Mouse (Mus musculus): Measurements from ENCODE around the gene Arhgap23.

Arhgap23 gene

DNA sequence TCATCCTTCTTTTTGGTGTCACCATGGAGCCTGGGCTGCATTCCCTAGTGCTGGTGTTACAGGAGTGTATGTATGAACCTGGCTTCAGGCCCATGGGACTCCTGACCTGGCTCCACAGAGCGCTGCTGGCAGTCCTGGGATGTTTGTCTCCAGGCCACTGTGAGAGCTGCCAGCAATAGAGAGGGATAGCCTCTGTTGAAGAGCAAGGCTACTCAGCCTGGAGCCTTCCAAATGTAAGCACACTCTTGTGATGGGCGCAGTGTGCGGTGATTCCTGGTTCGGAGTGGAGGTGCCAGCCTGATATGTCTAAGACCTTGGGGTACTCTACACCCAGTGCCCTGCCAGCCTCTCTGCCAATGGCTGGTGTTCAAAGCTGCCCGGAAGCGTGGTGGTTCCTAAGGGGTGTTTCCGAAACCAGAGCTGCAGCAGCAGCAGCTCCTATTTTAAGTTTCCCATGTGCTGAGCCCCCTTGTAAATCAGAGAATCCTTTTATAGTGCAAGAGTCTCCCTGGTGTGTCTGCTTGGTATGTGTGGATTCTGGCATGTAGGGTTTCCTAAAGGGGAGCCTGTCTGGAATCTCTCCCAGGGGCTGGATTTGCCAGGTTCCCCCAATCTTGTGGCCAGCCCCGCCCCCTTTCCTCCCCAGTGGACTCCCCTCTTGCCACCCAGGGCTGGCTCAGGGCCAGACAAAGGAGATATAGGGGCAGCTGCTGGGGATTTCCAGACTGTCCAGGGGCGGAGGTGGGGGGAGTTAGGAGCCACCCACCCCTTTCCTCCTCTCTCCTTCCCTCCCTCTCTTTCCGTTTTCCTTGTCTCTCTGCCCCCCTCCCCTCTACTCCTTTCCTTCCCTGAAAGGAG lies 9.0 kb upstream of the Arhgap23 start:
- DNase-seq = peak; percentile 97

GRCm38 (mm10) chr11:97407456-97407855 lies 7.9 kb upstream of the Arhgap23 start:
- DNase-seq = peak; percentile 91

GRCm38 (mm10) chr11:97408171-97408570 lies 7.2 kb upstream of the Arhgap23 start:
- DNase-seq = peak; percentile 98

- DNase-seq = no peak
Observed at GRCm38 (mm10) chr11:97410958-97411357, 4.4 kb upstream of the Arhgap23 start.

DNA sequence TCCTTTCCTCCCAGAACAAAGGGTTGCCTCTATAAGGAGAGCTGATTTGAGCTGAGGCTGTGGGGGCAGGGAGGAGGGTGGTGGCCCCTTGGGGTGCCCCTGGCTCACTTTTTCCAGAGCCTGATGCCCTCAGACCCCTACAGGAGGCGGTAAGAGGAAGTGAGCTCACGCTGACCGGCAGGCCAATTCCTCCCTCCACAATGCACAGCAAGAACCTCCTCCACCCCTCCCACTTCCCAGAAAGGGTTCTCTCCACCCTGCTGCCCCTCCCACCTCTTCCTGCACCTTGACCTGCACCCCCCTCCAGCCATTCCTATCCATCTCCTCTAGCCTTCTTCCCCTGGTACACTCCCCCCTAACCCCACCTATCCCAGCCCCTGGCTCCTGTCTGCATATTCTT lies 3.2 kb upstream of the Arhgap23 start:
- peak; percentile 98 for DNase-seq

- DNase-seq = peak; percentile 96
Observed at GRCm38 (mm10) chr11:97412808-97413347, 2.5 kb upstream of the Arhgap23 start.

DNA sequence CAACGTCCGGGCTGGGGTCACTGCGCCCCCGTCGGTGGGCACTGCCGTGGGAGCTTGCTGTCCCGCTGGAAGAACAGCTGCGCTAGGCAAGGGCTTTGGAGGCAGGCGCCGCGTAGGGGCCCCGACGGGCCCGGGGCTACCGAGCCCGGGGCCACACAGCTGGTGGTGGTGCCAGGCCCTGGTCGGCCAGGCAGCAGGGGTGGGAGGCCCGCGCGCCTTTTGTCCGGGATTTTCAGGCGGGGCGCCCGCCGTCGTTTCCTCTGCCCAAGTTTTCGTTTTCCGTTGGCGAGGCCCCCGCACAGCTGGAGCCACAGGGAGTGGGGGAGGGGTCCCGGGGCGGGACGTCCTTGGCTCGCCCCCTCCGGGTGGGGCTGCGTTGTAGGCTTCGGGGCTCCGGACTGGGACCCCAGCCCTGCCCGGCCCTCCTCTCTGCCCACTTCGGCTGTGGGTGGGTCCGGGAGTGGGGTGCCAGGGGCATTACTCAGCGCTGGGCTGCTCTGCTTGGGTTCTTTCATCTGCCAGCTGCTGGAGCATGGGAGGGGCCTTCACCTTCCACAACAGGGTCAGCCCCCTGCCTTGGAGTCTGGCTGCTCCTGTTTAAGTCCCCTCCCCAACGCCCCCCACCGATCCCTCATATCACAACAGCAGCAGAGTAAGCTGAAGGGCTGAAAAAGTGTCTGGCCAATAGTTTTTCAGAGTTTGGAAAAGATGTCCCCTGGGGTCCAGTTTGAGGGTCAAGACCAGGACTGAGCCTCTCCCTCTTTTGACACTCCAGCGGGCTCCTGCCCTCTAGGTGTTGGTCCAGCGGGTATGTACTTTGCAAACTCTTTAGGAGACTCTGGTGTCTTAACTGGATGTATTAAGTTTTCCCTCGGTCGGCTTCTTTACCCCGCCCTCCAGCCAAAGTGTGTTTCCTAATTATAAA lies 641 bp downstream of the Arhgap23 start:
- peak; percentile 98 for DNase-seq

- DNase-seq = no peak
Observed at GRCm38 (mm10) chr11:97416637-97417035, 1.3 kb downstream of the Arhgap23 start.

DNA sequence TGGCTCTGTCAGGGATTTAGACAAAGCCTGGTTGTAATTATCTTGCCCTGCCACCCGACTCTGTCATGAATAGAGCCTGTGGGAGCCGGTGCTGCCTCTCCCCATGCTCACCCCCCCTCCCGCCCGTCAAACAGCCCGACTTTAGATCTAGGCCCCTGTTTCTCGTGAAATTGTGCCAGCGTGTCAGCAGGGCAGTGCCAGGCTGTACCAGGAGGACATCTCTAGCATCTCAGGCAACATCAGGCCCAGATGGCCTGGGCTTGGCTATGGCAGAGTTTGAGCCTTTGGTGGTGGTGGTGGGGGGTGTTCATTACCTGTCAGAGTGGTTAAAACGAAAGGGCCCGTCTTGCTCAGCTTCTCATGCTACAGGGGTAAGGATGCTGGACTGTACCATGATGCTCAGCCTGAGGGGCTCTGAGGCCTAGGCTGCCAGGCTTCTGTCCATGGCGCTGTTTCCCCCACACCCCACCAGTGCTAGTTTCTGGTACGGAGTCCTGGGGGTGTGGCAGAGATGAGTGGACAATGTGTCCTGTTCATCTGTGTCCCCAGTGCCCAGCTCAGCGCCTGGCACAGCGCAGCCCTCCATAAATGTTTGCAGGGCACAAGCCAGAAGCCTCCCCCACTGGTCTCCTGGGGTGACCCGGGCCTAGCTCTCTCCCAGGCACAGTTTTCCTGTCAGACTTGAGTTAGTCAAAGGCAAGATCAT lies 3.7 kb downstream of the Arhgap23 start:
- DNase-seq = peak; percentile 92

DNA sequence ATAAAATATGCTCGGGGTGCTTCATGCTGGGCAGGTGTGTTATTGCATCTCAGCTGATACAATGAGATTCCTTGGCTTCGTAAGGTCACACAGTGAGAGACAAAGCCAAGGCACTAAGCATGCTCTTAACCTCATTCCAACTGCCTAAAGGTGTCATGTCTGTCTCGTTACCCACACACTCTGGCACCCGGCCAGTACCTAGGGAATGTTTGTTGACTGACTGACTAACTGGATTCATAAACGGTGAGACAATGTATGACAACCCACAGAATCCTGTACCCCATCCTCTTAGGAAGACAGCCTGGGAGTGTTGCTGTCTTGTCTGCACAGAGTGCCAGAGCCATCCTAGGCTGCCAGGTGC lies 4.2 kb downstream of the Arhgap23 start:
- DNase-seq = no peak

GRCm38 (mm10) chr11:97422507-97422906 lies 7.2 kb downstream of the Arhgap23 start:
- no peak for DNase-seq

DNA sequence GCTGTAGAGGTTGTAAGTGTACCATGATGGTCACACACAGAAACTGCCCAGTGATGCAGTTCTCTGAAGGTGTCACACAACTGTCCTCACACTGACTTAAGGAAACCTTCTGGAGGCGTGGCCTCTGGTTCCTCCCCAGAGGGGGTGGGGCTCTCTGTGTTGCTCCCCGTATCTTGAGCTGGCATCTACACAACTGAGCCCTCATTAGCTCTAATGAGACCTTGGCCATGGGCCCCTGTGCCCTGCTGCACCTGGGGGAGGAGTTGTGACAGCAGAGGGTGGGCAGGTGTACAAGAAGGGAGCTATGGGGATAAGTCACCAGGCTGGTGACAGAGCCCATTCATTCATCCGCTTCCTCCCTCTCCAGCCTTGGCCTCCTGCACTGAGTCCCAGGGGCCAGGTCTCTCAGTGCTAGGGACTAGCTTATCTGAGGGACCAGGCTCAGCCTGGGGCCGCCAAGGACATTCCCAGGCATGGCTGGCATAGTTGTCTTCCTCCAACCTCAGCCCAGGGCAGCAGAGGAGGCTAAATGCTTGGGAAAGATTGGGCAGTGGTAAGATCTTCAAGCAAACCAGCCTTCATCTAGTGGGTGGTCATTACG lies 8.9 kb downstream of the Arhgap23 start:
- DNase-seq = peak; percentile 91

DNA sequence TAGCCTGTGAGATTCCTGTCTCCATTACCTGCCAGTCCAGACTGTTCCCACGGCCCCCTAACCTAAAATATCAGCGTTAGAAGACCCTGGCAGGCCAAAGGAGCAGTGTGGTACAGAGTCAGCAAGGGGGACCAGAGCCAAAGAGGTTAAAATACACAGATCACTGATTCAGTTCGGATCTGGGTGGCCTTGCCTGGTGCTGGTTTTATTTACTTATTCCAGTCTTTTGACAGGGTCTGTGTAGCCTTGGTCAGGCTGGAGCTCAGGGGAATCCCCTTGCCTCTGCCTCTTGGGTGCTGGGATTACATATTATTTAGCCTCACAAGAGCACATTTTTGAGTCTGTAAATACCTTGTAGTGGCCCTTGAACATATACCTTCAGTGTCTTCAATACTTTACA lies 9.5 kb downstream of the Arhgap23 start:
- DNase-seq = no peak

DNA sequence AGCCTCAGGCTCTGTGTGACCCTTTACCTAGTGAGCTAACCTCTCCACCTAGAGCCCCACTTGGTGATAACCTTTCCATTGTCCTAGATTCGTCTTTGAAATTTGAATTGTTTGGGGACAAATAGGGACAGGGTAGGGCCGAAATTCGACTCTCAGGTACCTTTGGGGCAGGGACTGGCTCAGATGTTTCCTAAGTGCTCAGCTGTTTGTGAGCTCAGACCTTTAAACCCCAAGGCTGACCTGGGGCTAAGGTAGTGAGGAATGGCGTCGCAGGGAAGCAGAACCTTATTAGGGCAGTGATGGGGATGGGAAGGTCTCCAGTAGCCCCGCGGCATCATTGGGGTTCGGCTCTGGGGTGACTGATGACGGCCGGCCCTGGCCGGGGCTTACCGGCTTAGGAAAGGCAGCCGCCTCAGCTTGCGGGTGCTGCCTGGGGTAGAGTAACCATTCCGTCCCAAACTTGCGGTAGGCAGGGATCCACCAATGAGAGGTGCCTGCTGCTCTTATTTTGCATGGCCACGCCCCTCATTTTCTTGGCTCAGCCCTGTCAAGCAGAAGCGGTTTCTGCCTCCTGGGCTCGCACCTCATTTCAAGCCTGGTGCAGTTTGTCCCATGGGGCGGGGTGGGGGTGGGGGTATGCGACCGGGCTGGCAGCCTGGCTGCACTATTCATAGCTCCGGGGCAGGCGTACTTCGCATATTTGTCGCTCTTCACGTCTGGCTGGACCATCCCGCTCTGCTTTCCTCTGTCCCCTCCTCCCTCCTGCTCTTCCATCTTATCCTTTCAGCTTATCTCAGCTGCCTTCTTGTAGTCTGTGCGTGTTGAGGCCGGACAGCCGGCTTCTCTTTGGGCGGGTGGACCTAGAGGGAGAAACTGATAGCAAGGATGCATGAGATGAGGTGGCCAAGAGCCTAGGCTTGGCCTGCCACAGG lies 12.7 kb downstream of the Arhgap23 start:
- peak; percentile 99 for DNase-seq

DNA sequence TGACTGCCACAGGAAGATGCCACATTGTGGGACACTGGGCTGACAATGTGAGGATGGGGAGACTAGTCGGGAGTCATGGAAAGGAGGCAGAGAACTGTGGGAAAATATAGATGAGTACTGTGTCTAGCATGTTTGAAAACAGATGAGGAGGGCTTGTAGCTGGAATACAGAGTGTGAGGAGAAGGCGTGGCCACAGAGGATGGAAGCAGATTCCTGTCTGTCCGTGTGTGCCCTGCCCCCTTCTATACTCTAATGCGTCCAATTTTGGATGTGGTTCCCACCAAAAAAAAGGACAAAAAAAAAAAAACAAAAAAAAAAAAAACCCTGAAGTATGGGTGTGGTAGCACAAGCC lies 13.4 kb downstream of the Arhgap23 start:
- DNase-seq = no peak

DNA sequence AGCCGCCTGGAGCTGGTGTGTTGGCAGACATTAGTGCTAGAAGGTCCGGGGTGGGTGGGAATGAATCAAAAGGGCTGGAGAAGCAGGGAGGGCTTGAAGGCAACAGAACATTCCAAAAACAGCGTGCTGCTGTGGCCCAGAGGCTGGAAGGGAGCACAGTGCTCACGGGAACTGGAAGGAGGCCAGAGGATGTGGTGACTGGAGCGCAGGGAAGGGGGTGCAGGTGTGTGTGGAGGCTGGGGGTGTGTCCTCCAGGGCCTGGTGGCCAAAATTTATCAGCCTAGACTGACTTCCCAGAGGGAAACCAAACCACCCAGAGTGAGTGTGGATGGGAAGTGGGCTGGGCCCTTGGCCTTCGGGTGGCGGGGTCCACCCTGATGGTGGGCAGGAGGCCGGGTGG lies 14.3 kb downstream of the Arhgap23 start:
- peak; percentile 95 for DNase-seq

DNA sequence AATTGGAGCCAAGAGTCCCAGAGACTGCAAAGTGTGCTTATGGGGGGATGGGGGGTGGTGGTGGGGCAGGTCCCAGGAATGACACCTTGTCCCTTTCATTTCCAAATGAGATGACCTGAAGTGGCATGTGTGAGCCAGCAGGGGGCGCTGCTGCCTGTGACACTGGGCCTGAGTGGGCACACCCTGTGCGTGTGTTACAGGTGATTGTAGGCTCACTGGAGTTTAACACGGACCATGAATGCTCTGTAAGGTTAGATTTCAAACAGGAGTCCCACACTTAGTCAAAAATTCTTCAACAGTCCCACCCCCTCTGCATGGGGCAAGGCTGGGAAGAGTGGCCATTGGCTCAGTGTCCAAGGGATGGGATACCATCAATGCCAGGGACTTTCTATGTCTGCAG lies 16.7 kb downstream of the Arhgap23 start:
- DNase-seq = peak; percentile 95

GRCm38 (mm10) chr11:97432983-97433539 lies 17.7 kb downstream of the Arhgap23 start:
- DNase-seq = no peak

DNA sequence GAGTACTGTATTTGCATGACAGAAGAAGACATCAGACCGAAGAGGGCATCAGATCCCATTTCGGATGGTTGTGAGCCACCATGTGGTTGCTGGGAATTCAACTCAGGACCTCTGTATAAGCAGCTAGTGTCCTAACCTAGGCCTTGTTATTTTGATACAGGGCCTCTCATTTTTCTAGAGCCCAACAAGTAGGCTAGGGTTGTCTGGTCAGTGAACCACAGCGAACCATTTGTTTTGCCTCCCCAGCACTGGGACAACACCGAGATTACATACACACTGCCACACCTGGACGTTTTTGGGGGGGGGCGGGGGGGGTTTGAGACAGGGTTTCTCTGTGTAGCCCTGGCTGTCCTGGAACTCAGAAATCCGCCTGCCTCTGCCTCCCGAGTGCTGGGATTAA lies 18.8 kb downstream of the Arhgap23 start:
- peak; percentile 83 for DNase-seq

DNA sequence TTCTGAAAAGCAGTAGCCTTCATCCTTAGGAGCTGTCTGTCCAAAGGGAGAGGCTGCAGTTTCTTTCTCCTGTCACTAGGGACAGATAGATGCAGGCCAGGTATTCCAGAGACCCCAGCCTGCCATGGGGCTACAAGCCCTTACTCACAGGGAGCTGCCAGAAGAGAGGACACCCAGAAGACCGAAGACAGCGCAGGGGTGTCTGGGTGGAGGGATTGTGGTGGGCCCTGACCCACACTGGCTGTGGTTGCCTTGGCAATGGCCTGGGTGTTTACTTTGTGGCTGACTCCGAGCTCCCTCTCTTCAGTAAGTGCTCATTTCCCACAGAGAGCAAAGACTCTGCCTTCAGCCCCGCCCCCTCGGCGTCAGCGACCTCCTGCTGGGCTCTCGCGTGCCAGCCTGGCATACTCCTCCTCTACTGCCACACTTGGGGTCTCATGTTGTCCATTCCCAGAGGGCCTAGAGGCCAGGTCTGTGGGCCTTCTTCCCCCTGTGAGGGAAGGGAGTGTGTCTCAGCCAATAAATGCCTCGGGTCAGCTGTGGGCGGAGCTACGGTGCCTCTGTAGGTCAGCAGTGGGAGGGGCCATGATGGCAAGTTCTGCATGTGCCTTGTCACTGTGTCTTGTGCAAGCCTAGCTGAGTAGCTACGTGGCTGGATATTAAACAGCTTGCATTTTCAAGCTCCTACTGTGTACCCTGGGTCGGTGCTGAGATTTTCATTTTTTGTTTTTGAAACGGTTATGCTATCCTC lies 19.5 kb downstream of the Arhgap23 start:
- peak; percentile 99 for DNase-seq
